Mouse (Mus musculus): ENCODE data around the gene Pfn1.

GRCm38 (mm10) chr11:70686901-70687566 is 32.6 kb upstream of the Pfn1 start:
- TF ChIP-seq POLR2A (IDR thresholded peaks at IDR 0.05; ENCODE audit: control insufficient read depth, low read depth, low read length) (no peak), CTCF (IDR thresholded peaks at IDR 0.05; ENCODE audit: control insufficient read depth, insufficient read depth, insufficient replicate concordance, low read depth, low read length) (no peak)
